Mouse (Mus musculus): ENCODE measurements around the gene Phpt1. TPM values are rescaled to one million over a fixed set of nuclear protein-coding genes. Genes with fewer than 3 reads are reported as not detected.

The Phpt1 gene
- 144 and 151 TPM in 2 replicates for polyA plus RNA-seq (2015; fragmentation: Nextera tagmentation; extraction: Ambion mirVana)

- Histone ChIP-seq H3K27ac (peak within 1 kb of the TSS; percentile 89), H3K4me1 (peaks cover 51% of the 10 kb centered on the region), H3K36me3 (no peaks in the 10 kb centered on the region), H3K4me3 (replicated peaks) (peak within 1 kb of the TSS; percentile 50), H3K9me3 (no peaks in the 10 kb centered on the region), H3K9ac (peak within 1 kb of the TSS; percentile 48; the same call in 1 of the 2 replicates), H3K4me2 (peak within 1 kb of the TSS; percentile 92), H3K27me3 (replicated peaks) (peaks cover 36% of the 10 kb centered on the region)
- peak; percentile 97 for ATAC-seq (ENCODE audit: insufficient read depth, low FRiP score, low read depth)
- WGBS, result under 1% methylated on average over 43 of the region's 45 CpGs
Measured at GRCm38 (mm10) chr2:25574579-25575431, at the start of gene Phpt1, which contains the start of gene Mamdc4. Gene Phpt1 (minus strand): TSS chr2:25575224. Gene Mamdc4 (minus strand): TSS chr2:25574845.

- Histone ChIP-seq H3K4me2 (peak within 1 kb of the TSS; percentile 87), H3K27ac (peak within 1 kb of the TSS; percentile 57; the same call in 1 of the 2 replicates), H3K36me3 (no peaks in the 10 kb centered on the region), H3K4me3 (replicated peaks) (peak within 1 kb of the TSS; percentile 54), H3K27me3 (replicated peaks) (peaks cover 16% of the 10 kb centered on the region), H3K4me1 (peaks cover 3% of the 10 kb centered on the region; the same call in 1 of the 2 replicates), H3K9me3 (no peaks in the 10 kb centered on the region), H3K9ac (peak within 1 kb of the TSS; percentile 68)
- ATAC-seq (ENCODE audit: insufficient read depth, low FRiP score, low read depth), result peak; percentile 95
- WGBS, result 6% methylated on average over 34 of the region's 34 CpGs
Measured at GRCm38 (mm10) chr2:25621229-25622200, 46.5 kb upstream of the Phpt1 start, which contains the start of gene Tmem141. Gene Tmem141 (minus strand): TSS chr2:25622005.

GRCm38 (mm10) chr2:25620852-25621228 lies 45.8 kb upstream of the Phpt1 start:
- 76% methylated on average over 4 of the region's 4 CpGs for WGBS
- Histone ChIP-seq H3K27me3 (replicated peaks) (peaks cover 23% of the 10 kb centered on the region), H3K9ac (no peak overlapping the region), H3K4me1 (peaks cover 10% of the 10 kb centered on the region; the same call in 1 of the 2 replicates), H3K4me2 (peak overlapping the region; percentile 87), H3K36me3 (no peaks in the 10 kb centered on the region), H3K27ac (no peak overlapping the region), H3K4me3 (replicated peaks) (no peak overlapping the region), H3K9me3 (no peaks in the 10 kb centered on the region)
- no peak for ATAC-seq (ENCODE audit: insufficient read depth, low FRiP score, low read depth)

GRCm38 (mm10) chr2:25620386-25620785 lies 45.4 kb upstream of the Phpt1 start:
- Histone ChIP-seq H3K9ac (no peak overlapping the region), H3K4me1 (peaks cover 12% of the 10 kb centered on the region; the same call in 1 of the 2 replicates), H3K9me3 (no peaks in the 10 kb centered on the region), H3K36me3 (no peaks in the 10 kb centered on the region), H3K27me3 (replicated peaks) (peaks cover 27% of the 10 kb centered on the region), H3K4me3 (replicated peaks) (no peak overlapping the region), H3K27ac (no peak overlapping the region), H3K4me2 (no peak overlapping the region)
- WGBS, result 72% methylated on average over 6 of the region's 6 CpGs
- ATAC-seq (ENCODE audit: insufficient read depth, low FRiP score, low read depth), result no peak

- peak within 1 kb of the TSS; percentile 46; the same call in 1 of the 2 replicates for H3K4me2 ChIP-seq
- no peak within 1 kb of the TSS for H3K4me3 ChIP-seq (replicated peaks)
- no peak within 1 kb of the TSS for H3K9ac ChIP-seq
Measured at GRCm38 (mm10) chr2:25617578-25617977, 42.6 kb upstream of the Phpt1 start, which contains the start of gene Ccdc183. Gene Ccdc183 (minus strand): TSS chr2:25617678.

GRCm38 (mm10) chr2:25616398-25616797 lies 41.4 kb upstream of the Phpt1 start:
- Histone ChIP-seq H3K36me3 (no peaks in the 10 kb centered on the region), H3K9ac (no peak overlapping the region), H3K9me3 (no peaks in the 10 kb centered on the region), H3K27ac (no peak overlapping the region), H3K4me1 (peaks cover 10% of the 10 kb centered on the region; the same call in 1 of the 2 replicates), H3K4me2 (peak overlapping the region; percentile 46), H3K27me3 (replicated peaks) (peaks cover 31% of the 10 kb centered on the region), H3K4me3 (replicated peaks) (peak overlapping the region; percentile 19; the same call in 1 of the 2 replicates)
- WGBS, result 14% methylated on average over 22 of the region's 22 CpGs
- ATAC-seq (ENCODE audit: insufficient read depth, low FRiP score, low read depth), result no peak

More at GRCm38 (mm10) chr2:25617578-25617977, 42.6 kb upstream of the Phpt1 start, which contains the start of gene Ccdc183:
- 81% methylated on average over 3 of the region's 3 CpGs for WGBS
- Histone ChIP-seq H3K36me3 (no peaks in the 10 kb centered on the region), H3K27ac (no peak within 1 kb of the TSS), H3K4me1 (peaks cover 12% of the 10 kb centered on the region; the same call in 1 of the 2 replicates), H3K9me3 (no peaks in the 10 kb centered on the region), H3K27me3 (replicated peaks) (peaks cover 31% of the 10 kb centered on the region)
- no peak for ATAC-seq (ENCODE audit: insufficient read depth, low FRiP score, low read depth)

- H3K9me3 ChIP-seq, result no peaks in the 10 kb centered on the region
- peak overlapping the region; percentile 95; the same call in 1 of the 2 replicates for H3K27ac ChIP-seq
- WGBS, result 53% methylated on average over 10 of the region's 10 CpGs
- H3K27me3 ChIP-seq (replicated peaks), result no peaks in the 10 kb centered on the region
- H3K36me3 ChIP-seq, result no peaks in the 10 kb centered on the region
- no peak for ATAC-seq (ENCODE audit: insufficient read depth, low FRiP score, low read depth)
- H3K4me1 ChIP-seq, result peaks cover 15% of the 10 kb centered on the region
- H3K4me3 ChIP-seq (replicated peaks), result peak overlapping the region; percentile 100
- H3K4me2 ChIP-seq, result peak overlapping the region; percentile 66
- H3K9ac ChIP-seq, result no peak overlapping the region
Measured at GRCm38 (mm10) chr2:25608671-25609070, 33.6 kb upstream of the Phpt1 start.

GRCm38 (mm10) chr2:25607761-25608622 lies 33.0 kb upstream of the Phpt1 start, which contains the start of gene Rabl6:
Gene Rabl6 (minus strand): TSS chr2:25608521.
- peak; percentile 90 for ATAC-seq (ENCODE audit: insufficient read depth, low FRiP score, low read depth)
- H3K27ac ChIP-seq, result peak within 1 kb of the TSS; percentile 95

GRCm38 (mm10) chr2:25602526-25602925 lies 27.5 kb upstream of the Phpt1 start:
- Histone ChIP-seq H3K4me2 (no peak overlapping the region), H3K9ac (no peak overlapping the region), H3K36me3 (peaks cover 48% of the 10 kb centered on the region), H3K27ac (no peak overlapping the region), H3K27me3 (replicated peaks) (no peaks in the 10 kb centered on the region), H3K9me3 (no peaks in the 10 kb centered on the region), H3K4me1 (peaks cover 10% of the 10 kb centered on the region), H3K4me3 (replicated peaks) (no peak overlapping the region)
- WGBS, result 91% methylated on average over 5 of the region's 5 CpGs
- no peak for ATAC-seq (ENCODE audit: insufficient read depth, low FRiP score, low read depth)

More at GRCm38 (mm10) chr2:25607761-25608622, 33.0 kb upstream of the Phpt1 start, which contains the start of gene Rabl6:
- Histone ChIP-seq H3K4me1 (peaks cover 15% of the 10 kb centered on the region), H3K4me3 (replicated peaks) (peak within 1 kb of the TSS; percentile 100), H3K9me3 (no peaks in the 10 kb centered on the region), H3K9ac (peak within 1 kb of the TSS; percentile 99), H3K27me3 (replicated peaks) (no peaks in the 10 kb centered on the region), H3K36me3 (no peaks in the 10 kb centered on the region), H3K4me2 (peak within 1 kb of the TSS; percentile 66)
- under 1% methylated on average over 80 of the region's 80 CpGs for WGBS

GRCm38 (mm10) chr2:25600037-25600436 lies 25.0 kb upstream of the Phpt1 start:
- H3K36me3 ChIP-seq, result peaks cover 64% of the 10 kb centered on the region

More at GRCm38 (mm10) chr2:25600037-25600436, 25.0 kb upstream of the Phpt1 start:
- ATAC-seq (ENCODE audit: insufficient read depth, low FRiP score, low read depth), result no peak
- Histone ChIP-seq H3K27ac (no peak overlapping the region), H3K4me3 (replicated peaks) (no peak overlapping the region), H3K9me3 (no peaks in the 10 kb centered on the region), H3K4me2 (no peak overlapping the region), H3K4me1 (no peaks in the 10 kb centered on the region), H3K9ac (no peak overlapping the region), H3K27me3 (replicated peaks) (no peaks in the 10 kb centered on the region)
- 83% methylated on average over 2 of the region's 2 CpGs for WGBS

Data from stomach, embryonic 15.5 days (tissue).